Mouse (Mus musculus) C2C12 (cell line): ENCODE data around the gene Gm42742.

ENCODE experiments used
- CTCF ChIP-seq: IDR thresholded peaks from one replicate; pipeline ENCODE4 v1.5.1; 2011; ENCODE audit not compliant: control insufficient read depth, insufficient read depth, insufficient read length
- USF1 ChIP-seq: IDR thresholded peaks from one replicate; pipeline ENCODE4 v1.6.1; 2011; ENCODE audit warnings: low read depth, mild to moderate bottlenecking, control low read depth, moderate library complexity

- no peak for TF ChIP-seq CTCF
- TF ChIP-seq USF1: no peak
These were observed 42.1 kb downstream of the Gm42742 start for GRCm38 (mm10) chr7:126978841-126979240.
